1 mouse cellular context compared by ENCODE assay signal in the genomic region with DNA sequence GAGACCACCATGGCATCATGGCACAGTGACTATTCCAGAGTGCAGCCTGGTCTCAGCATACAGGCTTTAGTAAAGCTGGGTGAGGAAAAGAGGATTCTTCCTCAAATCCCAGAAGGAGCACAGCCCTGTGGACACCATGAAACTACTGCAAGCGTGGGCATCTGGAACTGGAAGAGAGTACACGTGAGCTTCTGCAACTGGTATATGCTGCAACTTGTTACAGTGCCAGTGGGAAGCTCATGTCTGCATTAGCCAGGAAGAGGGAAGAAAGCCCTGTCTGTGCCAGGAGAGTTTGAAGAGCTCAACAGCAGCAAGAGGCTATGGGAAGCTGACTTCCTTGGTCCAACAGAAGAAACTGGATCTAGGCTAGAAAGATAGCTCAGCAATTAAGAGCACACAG.
TF ChIP-seq lines count a peak whose summit lies in the region.

No protein-coding gene starts in this region.

TF ChIP-seq in myocyte, 11 proteins besides CTCF, POLR2A, EP300 and RAD21:
- TF ChIP-seq MYOD1 (IDR thresholded peaks at IDR 0.05; ENCODE audit: control insufficient read depth in 1 of 3, insufficient read length in 2 of 3, low read depth in 2 of 3) (no peak), E2F4 (IDR thresholded peaks at IDR 0.05; ENCODE audit: insufficient read depth) (no peak), MAX (IDR thresholded peaks at IDR 0.05; ENCODE audit: low read depth) (no peak), REST (IDR thresholded peaks at IDR 0.05; ENCODE audit: insufficient read depth, insufficient read length) (no peak), POLR2AphosphoS2 (IDR thresholded peaks at IDR 0.05; ENCODE audit: insufficient read length, low read depth) (no peak), USF1 (IDR thresholded peaks at IDR 0.05; ENCODE audit: low read depth) (no peak), TCF3 (IDR thresholded peaks at IDR 0.05; ENCODE audit: insufficient read length, low read depth) (no peak), TCF12 (IDR thresholded peaks at IDR 0.05; ENCODE audit: insufficient read depth, poor library complexity, severe bottlenecking) (no peak), MYOG (IDR thresholded peaks at IDR 0.05; ENCODE audit: control insufficient read depth in 1 of 3, insufficient read depth in 1 of 3, insufficient read length in 2 of 3, low read depth in 2 of 3) (no peak), SRF (IDR thresholded peaks at IDR 0.05; ENCODE audit: control insufficient read depth, insufficient read length, low read depth) (no peak), CEBPB (IDR thresholded peaks at IDR 0.05; ENCODE audit: insufficient read depth, poor library complexity, severe bottlenecking) (no peak)
